Mouse (Mus musculus): ENCODE results near the gene Nek9. TPM values are rescaled to one million over a fixed set of nuclear protein-coding genes. Genes with fewer than 3 reads are reported as not detected.

Gene Nek9
- polyA plus RNA-seq, 1 experiment: 32.1 TPM

- H3K27ac ChIP-seq (ENCODE audit: control insufficient read depth, insufficient read depth, low read length): no peak overlapping the region
- no peaks in the 10 kb centered on the region for H3K36me3 ChIP-seq (ENCODE audit: control insufficient read depth, insufficient read depth, low read length)
- no peak overlapping the region for H3K4me3 ChIP-seq (ENCODE audit: control insufficient read depth, insufficient read depth, low read length)
- DNase-seq: no peak
- no peaks in the 10 kb centered on the region for H3K4me1 ChIP-seq (replicated peaks; ENCODE audit: control insufficient read depth, insufficient read depth, low read length)
- H3K27me3 ChIP-seq (ENCODE audit: control insufficient read depth, insufficient read depth, low read length): no peaks in the 10 kb centered on the region
- 95% methylated on average over 2 of the region's 2 CpGs for WGBS
- no peak for TF ChIP-seq CTCF (IDR thresholded peaks at IDR 0.05; ENCODE audit: borderline replicate concordance, control insufficient read depth, extremely low read depth, insufficient read depth, low read length, poor library complexity)
- TF ChIP-seq POLR2A (IDR thresholded peaks at IDR 0.05; ENCODE audit: control insufficient read depth, extremely low read depth, insufficient read depth, low read length, poor library complexity): no peak
Measured at GRCm38 (mm10) chr12:85295506-85295905, 43.7 kb downstream of the Nek9 start.

- H3K27ac ChIP-seq (ENCODE audit: control insufficient read depth, insufficient read depth, low read length): no peak overlapping the region
Measured at GRCm38 (mm10) chr12:85292906-85293305, 46.3 kb downstream of the Nek9 start.

GRCm38 (mm10) chr12:85292288-85292687 is 46.9 kb downstream of the Nek9 start:
- H3K27ac ChIP-seq (ENCODE audit: control insufficient read depth, insufficient read depth, low read length): no peak overlapping the region
- 0 out of 2 replicates have a peak, but pooled peaks cover 3% of the 10 kb centered on the region for H3K4me1 ChIP-seq (replicated peaks; ENCODE audit: control insufficient read depth, insufficient read depth, low read length)
- no peaks in the 10 kb centered on the region for H3K36me3 ChIP-seq (ENCODE audit: control insufficient read depth, insufficient read depth, low read length)
- no peak for DNase-seq
- WGBS: 92% methylated on average over 6 of the region's 6 CpGs
- TF ChIP-seq POLR2A (IDR thresholded peaks at IDR 0.05; ENCODE audit: control insufficient read depth, extremely low read depth, insufficient read depth, low read length, poor library complexity): no peak
- no peak for TF ChIP-seq CTCF (IDR thresholded peaks at IDR 0.05; ENCODE audit: borderline replicate concordance, control insufficient read depth, extremely low read depth, insufficient read depth, low read length, poor library complexity)
- H3K4me3 ChIP-seq (ENCODE audit: control insufficient read depth, insufficient read depth, low read length): no peak overlapping the region
- H3K27me3 ChIP-seq (ENCODE audit: control insufficient read depth, insufficient read depth, low read length): no peaks in the 10 kb centered on the region; the same call in 1 of the 2 replicates

More at GRCm38 (mm10) chr12:85292906-85293305, 46.3 kb downstream of the Nek9 start:
- Histone ChIP-seq H3K27me3 (ENCODE audit: control insufficient read depth, insufficient read depth, low read length) (no peaks in the 10 kb centered on the region; the same call in 1 of the 2 replicates), H3K4me3 (ENCODE audit: control insufficient read depth, insufficient read depth, low read length) (no peak overlapping the region), H3K36me3 (ENCODE audit: control insufficient read depth, insufficient read depth, low read length) (no peaks in the 10 kb centered on the region), H3K4me1 (replicated peaks; ENCODE audit: control insufficient read depth, insufficient read depth, low read length) (0 out of 2 replicates have a peak, but pooled peaks cover 3% of the 10 kb centered on the region)
- DNase-seq: no peak
- TF ChIP-seq POLR2A (IDR thresholded peaks at IDR 0.05; ENCODE audit: control insufficient read depth, extremely low read depth, insufficient read depth, low read length, poor library complexity): no peak
- no peak for TF ChIP-seq CTCF (IDR thresholded peaks at IDR 0.05; ENCODE audit: borderline replicate concordance, control insufficient read depth, extremely low read depth, insufficient read depth, low read length, poor library complexity)

- DNase-seq: no peak
- no peaks in the 10 kb centered on the region for H3K36me3 ChIP-seq (ENCODE audit: control insufficient read depth, insufficient read depth, low read length)
- 0 out of 2 replicates have a peak, but pooled peaks cover 3% of the 10 kb centered on the region for H3K4me1 ChIP-seq (replicated peaks; ENCODE audit: control insufficient read depth, insufficient read depth, low read length)
- H3K27me3 ChIP-seq (ENCODE audit: control insufficient read depth, insufficient read depth, low read length): no peaks in the 10 kb centered on the region; the same call in 1 of the 2 replicates
- TF ChIP-seq POLR2A (IDR thresholded peaks at IDR 0.05; ENCODE audit: control insufficient read depth, extremely low read depth, insufficient read depth, low read length, poor library complexity) (no peak), CTCF (IDR thresholded peaks at IDR 0.05; ENCODE audit: borderline replicate concordance, control insufficient read depth, extremely low read depth, insufficient read depth, low read length, poor library complexity) (no peak)
- no peak overlapping the region for H3K27ac ChIP-seq (ENCODE audit: control insufficient read depth, insufficient read depth, low read length)
- H3K4me3 ChIP-seq (ENCODE audit: control insufficient read depth, insufficient read depth, low read length): no peak overlapping the region
Measured at GRCm38 (mm10) chr12:85291541-85291940, 47.6 kb downstream of the Nek9 start.

- TF ChIP-seq POLR2A (IDR thresholded peaks at IDR 0.05; ENCODE audit: control insufficient read depth, extremely low read depth, insufficient read depth, low read length, poor library complexity) (no peak), CTCF (IDR thresholded peaks at IDR 0.05; ENCODE audit: borderline replicate concordance, control insufficient read depth, extremely low read depth, insufficient read depth, low read length, poor library complexity) (no peak)
- Histone ChIP-seq H3K4me1 (replicated peaks; ENCODE audit: control insufficient read depth, insufficient read depth, low read length) (0 out of 2 replicates have a peak, but pooled peaks cover 3% of the 10 kb centered on the region), H3K4me3 (ENCODE audit: control insufficient read depth, insufficient read depth, low read length) (no peak overlapping the region), H3K27ac (ENCODE audit: control insufficient read depth, insufficient read depth, low read length) (no peak overlapping the region), H3K36me3 (ENCODE audit: control insufficient read depth, insufficient read depth, low read length) (no peaks in the 10 kb centered on the region), H3K27me3 (ENCODE audit: control insufficient read depth, insufficient read depth, low read length) (no peaks in the 10 kb centered on the region; the same call in 1 of the 2 replicates)
- no peak for DNase-seq
- 97% methylated on average over 10 of the region's 10 CpGs for WGBS
Measured at GRCm38 (mm10) chr12:85290633-85291032, 48.5 kb downstream of the Nek9 start.

GRCm38 (mm10) chr12:85289157-85290000 is 49.8 kb downstream of the Nek9 start:
- no peak for TF ChIP-seq POLR2A (IDR thresholded peaks at IDR 0.05; ENCODE audit: control insufficient read depth, extremely low read depth, insufficient read depth, low read length, poor library complexity)
- TF ChIP-seq CTCF (IDR thresholded peaks at IDR 0.05; ENCODE audit: borderline replicate concordance, control insufficient read depth, extremely low read depth, insufficient read depth, low read length, poor library complexity): no peak
- 0 out of 2 replicates have a peak, but pooled peaks cover 3% of the 10 kb centered on the region for H3K4me1 ChIP-seq (replicated peaks; ENCODE audit: control insufficient read depth, insufficient read depth, low read length)
- no peak overlapping the region for H3K27ac ChIP-seq (ENCODE audit: control insufficient read depth, insufficient read depth, low read length)
- H3K36me3 ChIP-seq (ENCODE audit: control insufficient read depth, insufficient read depth, low read length): no peaks in the 10 kb centered on the region
- 82% methylated on average over 24 of the region's 24 CpGs for WGBS
- H3K27me3 ChIP-seq (ENCODE audit: control insufficient read depth, insufficient read depth, low read length): no peaks in the 10 kb centered on the region; the same call in 1 of the 2 replicates
- DNase-seq: no peak
- H3K4me3 ChIP-seq (ENCODE audit: control insufficient read depth, insufficient read depth, low read length): no peak overlapping the region
